Mouse (Mus musculus): ENCODE measurements around the gene Rars2.

- TF ChIP-seq ZC3H11A (IDR thresholded peaks at IDR 0.05; ENCODE audit: borderline replicate concordance, low read depth, low read length) (no peak), CHD2 (IDR thresholded peaks at IDR 0.05; ENCODE audit: low read depth, low read length) (no peak), HCFC1 (IDR thresholded peaks at IDR 0.05; ENCODE audit: borderline replicate concordance, insufficient read depth, low read length) (no peak), MAFK (IDR thresholded peaks at IDR 0.05; ENCODE audit: insufficient read depth, low read depth, low read length) (no peak)
These were observed 47.2 kb downstream of the Rars2 start for GRCm38 (mm10) chr4:34661927-34662326.

Measured in ES-E14 (cell line).